Mouse (Mus musculus) ES-E14 (cell line): ENCODE results near the gene Nhsl1.

Experiments
- CHD2 ChIP-seq: IDR thresholded peaks from 2 replicates; pipeline ENCODE4 v1.6.1; 2014; ENCODE audit warnings: mild to moderate bottlenecking, low read depth, low read length, inconsistent platforms
- HCFC1 ChIP-seq: IDR thresholded peaks from 2 replicates; pipeline ENCODE4 v1.6.1; 2012; ENCODE audit warnings: low read length, inconsistent platforms, borderline replicate concordance; ENCODE audit not compliant: insufficient read depth
- MAFK ChIP-seq: IDR thresholded peaks from 2 replicates; pipeline ENCODE4 v1.6.1; 2014; ENCODE audit warnings: mild to moderate bottlenecking, low read depth, low read length, inconsistent platforms; ENCODE audit not compliant: insufficient read depth
- ZNF384 ChIP-seq: IDR thresholded peaks from 2 replicates; pipeline ENCODE4 v1.6.1; 2012; ENCODE audit warnings: low read depth, low read length, inconsistent platforms

DNA sequence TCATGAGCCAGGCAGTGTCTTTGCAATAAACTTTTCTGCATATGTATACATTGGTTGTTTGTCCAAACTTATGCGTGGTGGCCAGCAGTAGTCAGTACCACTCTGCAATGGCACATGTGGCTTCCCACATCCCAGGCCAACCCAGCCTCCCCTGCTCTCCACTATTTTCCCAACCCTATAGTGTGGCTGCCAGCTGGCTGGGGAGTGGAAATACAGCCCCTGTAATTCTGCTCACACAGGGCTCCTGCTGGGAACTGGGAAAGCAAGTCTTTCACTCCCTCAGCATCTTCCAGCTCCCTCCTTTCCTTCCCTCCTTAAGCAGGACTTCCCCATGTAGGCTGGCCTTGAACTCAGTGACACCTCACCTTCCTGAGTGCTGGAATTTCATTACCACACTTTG is 3.7 kb upstream of the Nhsl1 start:
- TF ChIP-seq MAFK (no peak), CHD2 (no peak), ZNF384 (no peak), HCFC1 (no peak)
